Mouse (Mus musculus): ENCODE measurements around the gene Setd5.

Gene Setd5

DNA sequence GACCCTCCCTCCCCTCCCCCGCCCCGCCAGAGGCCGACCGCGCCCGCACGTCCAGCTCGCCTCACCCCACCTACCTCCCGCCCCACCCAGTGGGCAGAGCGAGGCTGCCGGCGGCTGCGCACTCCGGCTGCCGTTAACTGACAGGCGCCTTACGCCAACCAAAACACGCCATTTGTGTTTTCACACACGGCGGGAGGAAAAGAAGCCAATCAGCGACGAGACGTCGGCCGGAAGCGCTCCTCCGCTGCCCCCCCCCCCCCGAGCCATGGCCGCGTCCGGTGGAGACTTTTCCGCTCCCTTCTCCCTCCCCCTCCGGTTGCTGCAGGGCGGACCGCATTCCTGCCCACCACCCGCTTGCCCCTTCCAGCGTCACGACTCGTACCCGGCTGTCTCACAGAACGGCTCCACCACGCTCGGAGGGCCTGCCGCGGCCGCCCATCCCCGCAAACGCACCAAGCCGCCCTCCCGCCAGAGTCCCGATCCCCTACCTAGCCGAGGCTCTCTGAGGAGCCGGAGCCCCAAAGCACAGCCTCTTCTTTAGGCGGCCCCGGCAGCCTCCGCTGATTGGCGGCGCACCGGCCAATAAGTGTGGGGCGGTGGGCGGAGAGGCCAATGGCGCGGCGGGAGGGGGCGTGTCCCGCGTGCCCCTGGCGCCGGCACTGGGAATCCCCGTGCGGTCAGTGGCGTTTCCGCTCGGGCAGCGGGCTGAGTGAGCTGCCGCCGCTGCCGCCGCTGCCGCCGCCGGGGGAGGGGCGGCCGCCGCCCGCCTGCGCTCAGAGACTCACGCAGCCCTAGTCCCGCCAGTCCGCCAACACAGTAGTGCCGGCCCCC lies at the start of gene Setd5:
Gene Setd5 (plus strand): TSS at position 680 of the 831 bp plus-strand sequence.
- peak; percentile 97 to 99 for DNase-seq (ENCODE audit: low spot score in 2 of 2)

DNA sequence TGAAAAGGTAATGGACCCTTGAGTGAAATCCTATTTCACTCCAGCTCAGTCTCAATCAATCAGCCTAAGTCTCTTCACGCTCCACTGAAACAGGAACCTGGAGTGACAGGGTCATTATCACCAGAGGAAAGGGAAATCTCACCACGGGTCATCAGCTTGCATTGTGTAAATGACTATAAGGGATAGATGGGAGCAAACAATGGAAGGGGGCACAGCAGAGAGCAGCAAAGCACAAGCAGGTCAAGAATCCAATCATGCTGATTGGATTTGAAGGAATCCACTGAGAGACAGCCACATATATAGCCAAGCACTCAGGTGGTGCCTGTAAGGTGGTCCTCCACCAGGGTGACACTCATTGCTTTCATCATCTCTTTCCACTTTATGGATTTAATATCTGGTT lies 49.7 kb upstream of the Setd5 start:
- no peak for DNase-seq (ENCODE audit: low spot score in 2 of 2)

DNA sequence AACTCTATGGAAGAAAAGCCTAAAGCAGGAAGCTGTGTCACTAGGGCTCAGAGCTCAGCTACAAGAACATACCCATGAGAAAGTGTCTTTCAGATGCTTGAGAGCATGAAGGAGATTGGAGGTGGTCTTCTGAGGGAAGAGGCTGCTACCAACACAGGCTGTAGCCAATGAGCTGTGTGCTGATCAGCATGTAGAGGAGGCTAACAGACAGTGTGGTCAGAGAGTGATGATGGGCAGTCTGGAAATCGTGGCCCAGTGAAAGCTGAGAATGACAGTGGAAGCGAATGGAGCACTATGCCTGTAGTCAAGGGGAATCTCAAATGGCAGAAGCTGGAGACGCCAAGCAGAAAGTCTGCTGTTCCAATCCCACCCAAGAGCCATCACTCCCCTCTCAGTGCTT lies 48.2 kb upstream of the Setd5 start:
- DNase-seq (ENCODE audit: low spot score in 2 of 2), result no peak

DNA sequence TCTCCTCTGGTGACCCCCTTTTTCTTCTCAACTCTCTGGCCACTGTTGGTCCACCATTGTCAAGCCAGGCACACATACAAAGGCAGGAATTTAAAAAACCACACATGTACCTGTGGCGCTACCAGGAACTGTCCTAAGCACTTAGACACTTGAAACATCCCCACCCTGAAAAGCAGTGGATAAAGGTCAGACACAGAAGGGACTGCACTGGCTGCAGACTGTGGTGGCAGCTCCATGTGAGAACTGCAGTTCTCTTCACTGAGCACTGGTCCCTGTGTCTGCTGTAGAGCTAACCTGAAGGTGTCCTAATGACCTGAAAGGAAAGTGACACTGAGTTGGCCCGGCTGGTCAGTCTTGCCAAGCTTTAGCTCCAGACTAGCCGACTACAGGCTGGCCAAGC lies 46.6 kb upstream of the Setd5 start:
- DNase-seq (ENCODE audit: low spot score in 2 of 2), result no peak

DNA sequence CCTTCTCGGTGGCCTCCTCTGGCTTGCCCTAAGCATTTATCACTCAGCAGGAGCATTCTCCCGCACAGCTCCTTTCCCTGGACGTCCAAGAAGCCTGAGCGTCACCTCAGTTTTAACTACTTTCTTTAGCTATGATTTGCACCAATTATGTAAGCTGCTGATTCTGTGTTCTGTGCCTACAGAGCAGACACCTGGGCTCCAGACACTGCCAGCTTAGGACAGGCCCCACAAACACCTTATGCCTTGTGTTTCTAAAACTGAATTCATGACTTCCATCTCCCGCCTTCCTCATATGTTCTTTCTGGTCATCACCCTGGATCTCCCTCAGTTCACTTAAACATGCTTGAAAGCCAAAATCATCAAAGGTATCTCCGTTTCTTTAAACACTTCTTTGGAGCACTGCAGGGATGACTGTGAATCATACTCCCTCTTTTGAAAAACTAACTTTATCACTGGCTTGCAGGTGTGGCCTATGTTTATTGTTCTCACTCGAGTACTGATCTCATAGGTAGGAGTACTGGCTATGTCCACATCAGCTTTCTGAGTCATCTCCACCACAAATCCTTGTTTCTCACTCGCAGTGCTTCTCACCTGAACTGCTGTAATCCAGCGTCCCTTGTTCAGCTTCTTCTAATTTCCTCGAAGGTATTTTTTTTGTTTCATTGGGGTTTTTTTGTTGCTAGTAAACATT lies 46.0 kb upstream of the Setd5 start:
- no peak for DNase-seq (ENCODE audit: low spot score in 2 of 2)

DNA sequence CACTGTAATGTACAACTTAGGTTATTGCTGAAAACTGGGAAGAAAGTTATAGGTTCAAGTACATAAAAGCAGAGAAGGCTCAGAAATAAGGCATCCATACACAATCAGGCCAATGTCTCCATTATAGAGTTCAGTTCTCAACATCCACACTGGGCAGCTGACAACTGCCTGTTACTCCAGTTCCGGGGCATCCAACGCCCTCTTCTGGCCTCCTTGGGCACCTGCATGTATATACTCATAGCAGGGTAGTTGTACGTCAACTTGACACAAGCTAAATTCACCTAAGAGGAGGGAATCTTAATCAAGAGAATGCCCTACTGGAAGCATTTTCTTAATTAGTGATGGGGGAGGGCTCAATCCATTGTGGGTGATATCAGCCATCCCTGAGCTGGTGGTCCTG lies 45.0 kb upstream of the Setd5 start:
- DNase-seq (ENCODE audit: low spot score in 2 of 2), result no peak

DNA sequence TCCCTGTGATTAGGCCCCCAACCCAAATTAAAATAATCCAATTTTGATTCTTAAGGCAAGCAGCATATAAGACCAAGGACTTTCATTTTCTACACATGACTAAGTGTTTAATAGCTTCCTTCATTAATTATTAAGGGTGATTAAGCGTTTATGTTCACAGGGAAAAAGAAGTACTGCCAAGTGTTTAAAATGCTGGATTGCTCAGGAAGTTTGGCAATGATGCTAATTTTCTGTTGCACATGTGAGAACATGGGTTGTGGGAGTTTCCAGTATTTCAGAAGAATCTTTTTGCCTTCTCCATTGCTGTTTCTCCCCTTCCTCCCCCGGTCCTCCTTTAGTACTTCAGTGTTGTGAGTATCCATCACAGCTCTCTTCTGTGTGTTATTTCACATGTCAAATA lies 44.0 kb upstream of the Setd5 start:
- DNase-seq (ENCODE audit: low spot score in 2 of 2), result no peak

DNA sequence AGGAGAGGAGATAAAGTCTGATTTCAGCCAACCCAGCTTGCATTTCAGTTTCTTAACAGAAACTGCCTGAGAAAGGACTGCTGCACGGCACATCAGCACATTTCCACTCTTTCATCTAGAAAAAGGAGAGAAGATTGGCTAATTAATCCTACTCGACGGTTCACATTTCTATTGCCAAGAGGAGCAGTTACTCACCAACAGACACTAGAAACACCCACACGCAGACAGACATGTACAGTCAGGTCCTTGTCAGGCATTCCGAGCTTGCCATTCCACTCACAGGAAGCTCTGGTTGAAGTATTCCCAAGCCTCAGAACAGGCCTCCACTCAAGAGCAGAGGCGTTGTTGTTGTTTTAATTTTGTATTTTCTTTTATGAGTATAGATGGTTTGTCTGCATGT lies 42.7 kb upstream of the Setd5 start:
- DNase-seq (ENCODE audit: low spot score in 2 of 2), result no peak

DNA sequence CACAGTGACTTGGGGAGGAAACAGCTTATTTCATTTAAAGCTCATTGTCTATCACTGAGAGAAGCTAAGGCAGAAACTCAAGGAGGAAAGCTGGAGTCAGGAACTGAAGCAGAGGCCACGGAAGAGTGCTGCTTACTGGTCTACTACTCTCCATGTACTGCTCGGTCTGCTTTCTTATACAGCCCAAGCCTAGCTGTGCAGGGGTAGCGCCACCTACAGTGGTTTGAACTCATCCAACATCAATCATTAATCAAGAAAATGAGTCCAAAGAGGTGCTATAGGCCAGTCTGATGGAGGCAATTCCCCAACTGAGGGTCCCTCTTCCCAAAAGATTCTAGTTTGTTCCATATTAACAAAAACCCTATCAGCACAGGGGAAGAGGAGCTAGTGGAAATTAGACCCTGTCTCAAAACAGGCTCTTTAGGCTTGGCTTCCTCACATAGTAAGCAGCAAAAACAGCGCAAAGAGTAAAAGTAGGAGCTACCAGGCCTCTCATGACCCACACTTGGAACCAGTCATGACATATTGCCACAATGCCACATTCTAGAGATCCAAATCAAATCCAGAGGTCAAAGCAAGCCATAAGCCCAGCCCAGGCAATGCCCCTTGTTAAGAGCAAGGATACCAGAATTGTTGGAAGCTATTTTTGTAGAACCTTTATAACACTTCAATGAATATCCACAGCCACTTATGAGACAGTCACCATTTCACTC lies 40.5 kb upstream of the Setd5 start:
- DNase-seq (ENCODE audit: low spot score in 2 of 2), result no peak

DNA sequence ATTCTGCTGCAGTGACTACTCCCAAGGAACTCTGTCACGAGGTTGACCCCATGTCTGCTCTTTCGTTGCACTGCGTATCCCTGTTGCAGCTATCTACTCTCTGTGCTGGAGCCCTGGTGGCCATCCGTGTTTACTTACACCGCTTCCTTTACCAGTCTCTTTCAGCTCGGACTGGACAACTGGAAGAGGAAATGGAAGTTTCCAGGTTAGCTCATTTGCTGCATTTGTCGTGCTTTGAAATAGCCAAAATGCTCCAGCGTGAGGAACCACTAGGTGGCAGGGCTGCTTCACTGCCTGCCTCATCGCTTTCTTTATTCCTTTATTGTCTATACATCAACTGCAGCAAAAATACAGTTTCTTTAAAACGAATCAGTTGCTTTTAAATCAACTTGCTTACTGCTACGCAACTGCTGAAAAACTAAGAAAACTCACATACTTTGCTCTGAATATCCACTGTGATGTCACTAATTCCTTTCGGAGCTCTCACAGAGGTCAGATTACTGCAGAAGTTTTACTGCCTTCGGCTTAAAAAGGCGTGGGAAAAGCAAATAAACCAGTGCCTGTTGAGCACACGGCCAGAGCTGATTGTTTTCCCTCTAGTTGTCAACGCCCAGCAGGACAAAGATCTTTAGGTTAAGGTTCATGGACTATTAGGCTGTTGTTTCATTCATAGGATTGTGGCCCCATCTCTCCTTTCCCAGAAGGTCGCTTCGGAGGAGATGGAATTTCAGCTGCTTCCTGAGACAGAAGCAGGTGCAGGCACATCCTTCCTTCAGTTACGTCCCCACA lies 39.0 kb upstream of the Setd5 start:
- DNase-seq (ENCODE audit: low spot score in 2 of 2), result peak; percentile 33 to 55

DNA sequence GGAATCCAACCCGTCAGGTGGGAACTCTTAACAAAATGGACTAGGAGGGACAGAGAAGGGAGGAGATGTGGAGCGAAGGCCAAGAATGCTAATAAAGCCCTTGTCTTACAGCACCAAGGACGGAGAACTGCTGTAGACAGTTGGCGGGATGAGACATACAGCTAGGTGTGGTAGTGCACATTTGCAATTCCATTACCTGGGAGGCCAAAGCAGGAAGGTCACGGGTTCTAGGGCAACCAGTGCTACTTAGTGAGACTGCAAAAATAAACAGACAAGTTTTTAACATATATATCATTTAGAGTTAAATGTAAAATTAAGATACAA lies 38.5 kb upstream of the Setd5 start:
- no peak for DNase-seq (ENCODE audit: low spot score in 2 of 2)

DNA sequence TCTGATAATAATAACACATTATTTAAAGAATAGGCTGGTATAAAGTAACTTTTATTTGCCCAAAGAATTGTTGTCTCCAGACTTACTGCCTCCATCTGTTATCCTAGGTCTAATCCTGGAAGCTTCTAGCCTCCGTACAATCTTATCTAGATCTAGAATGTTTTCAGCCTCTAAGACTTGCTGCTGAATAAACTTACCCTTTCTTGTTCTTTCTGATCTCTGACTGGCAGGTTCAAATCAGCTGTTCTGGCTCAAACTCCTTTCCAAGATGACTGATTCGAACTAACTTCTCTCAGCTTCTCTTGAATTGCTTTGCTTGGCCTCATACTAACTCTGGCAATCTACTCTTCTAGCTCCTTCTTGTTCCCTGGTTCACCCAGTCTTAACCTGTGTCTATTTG lies 36.8 kb upstream of the Setd5 start:
- no peak for DNase-seq (ENCODE audit: low spot score in 2 of 2)

DNA sequence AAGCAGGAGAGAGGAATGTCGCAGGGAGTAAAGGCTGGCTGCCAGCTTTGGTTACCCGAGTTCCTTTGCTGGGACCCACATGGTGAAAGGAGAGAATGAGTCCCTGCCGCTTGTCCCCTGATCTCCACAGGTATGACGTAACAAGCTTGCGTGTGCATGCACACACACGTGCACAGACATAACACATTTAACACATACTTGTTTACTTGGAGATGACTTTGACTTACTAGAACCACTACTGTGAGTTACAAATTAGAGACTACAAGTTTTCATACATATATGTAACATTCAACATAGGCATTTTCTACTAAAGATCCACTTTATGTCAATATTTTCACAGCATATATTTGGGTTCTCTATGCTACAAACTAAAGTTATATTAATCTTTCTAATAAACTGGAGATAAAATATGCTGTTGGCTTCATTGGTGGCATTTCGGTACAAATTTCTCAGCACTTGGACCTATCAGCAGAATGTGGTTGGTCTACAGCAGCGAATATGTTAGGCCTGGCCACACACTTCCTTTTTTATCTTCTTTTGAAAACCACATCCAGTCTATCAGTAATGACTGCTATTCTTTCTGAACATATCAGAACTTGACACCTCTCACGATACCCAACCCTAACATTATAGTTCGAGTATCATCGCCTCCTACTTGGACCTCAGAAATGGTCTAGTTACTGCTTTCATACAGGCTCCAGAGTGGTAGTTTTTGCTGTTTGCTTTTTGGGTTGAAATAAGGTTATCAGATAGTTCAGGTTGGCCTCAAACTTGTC lies 35.8 kb upstream of the Setd5 start:
- no peak for DNase-seq (ENCODE audit: low spot score in 2 of 2)

DNA sequence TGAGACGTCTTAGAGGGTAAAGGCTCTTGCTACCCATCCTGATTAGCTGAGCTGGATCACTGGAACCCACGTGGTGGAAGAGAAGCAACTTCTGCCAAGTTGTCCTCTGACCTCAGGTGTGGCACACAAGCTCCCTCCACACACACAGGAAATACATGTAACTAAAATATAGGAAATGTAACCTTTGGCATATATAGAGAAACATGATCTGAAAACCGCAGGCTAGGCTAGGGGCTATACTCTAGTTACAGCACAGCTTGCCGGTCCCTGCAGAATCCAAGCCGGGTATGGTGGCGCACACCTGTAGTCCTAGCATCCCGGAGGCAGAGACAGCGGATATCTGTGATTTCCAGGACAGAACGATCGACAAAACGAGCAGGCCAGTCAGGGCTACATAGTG lies 31.6 kb upstream of the Setd5 start:
- DNase-seq (ENCODE audit: low spot score in 2 of 2), result no peak

DNA sequence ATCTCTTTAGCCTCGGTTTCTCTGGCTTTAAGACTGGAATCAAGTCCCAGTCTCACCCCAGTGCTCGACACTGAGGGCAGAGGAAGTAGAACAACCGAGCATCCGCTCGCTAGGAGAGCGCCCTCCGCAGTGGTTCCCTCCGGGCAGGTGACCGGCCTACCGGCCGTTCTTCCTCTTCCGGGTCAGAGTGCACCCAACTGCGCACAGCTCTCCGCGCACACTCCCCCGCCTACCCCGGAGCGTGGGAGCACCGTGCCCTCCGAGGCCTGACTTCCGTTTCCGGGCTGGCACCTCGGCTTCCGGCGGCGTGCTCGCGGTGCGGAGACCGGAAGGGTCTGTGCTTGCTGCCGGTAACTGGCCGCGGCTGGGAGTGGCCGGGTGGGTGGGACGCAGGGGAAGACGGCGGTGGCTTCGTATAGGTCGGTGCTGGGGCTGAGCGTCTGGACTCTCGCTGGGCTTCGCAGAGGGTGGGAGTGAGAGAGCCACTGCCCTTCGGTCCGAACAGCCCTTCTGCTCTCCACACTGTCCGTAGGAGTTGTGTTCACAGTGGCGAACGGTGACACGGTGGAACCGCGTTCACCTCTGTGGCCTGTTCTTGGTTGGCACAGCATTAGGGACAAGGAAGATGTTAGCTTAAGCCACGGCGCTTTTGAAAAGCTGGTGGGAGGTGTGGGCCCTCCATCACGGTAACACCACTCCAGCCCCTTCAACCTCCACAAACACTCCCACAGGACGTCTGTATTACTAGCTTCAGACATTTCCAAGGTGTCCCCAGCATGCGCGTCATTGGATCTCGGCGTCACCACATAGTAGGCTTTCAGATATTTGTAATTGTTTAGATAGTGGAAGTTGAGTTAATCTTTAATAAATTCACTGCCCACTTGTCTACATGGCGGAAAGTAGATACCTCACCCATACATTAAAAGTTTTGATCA lies 30.9 kb upstream of the Setd5 start, which contains the start of gene Thumpd3:
Gene Thumpd3 (plus strand): TSS at position 185 of the 935 bp plus-strand sequence.
- peak; percentile 95 to 99 for DNase-seq (ENCODE audit: low spot score in 2 of 2)

DNA sequence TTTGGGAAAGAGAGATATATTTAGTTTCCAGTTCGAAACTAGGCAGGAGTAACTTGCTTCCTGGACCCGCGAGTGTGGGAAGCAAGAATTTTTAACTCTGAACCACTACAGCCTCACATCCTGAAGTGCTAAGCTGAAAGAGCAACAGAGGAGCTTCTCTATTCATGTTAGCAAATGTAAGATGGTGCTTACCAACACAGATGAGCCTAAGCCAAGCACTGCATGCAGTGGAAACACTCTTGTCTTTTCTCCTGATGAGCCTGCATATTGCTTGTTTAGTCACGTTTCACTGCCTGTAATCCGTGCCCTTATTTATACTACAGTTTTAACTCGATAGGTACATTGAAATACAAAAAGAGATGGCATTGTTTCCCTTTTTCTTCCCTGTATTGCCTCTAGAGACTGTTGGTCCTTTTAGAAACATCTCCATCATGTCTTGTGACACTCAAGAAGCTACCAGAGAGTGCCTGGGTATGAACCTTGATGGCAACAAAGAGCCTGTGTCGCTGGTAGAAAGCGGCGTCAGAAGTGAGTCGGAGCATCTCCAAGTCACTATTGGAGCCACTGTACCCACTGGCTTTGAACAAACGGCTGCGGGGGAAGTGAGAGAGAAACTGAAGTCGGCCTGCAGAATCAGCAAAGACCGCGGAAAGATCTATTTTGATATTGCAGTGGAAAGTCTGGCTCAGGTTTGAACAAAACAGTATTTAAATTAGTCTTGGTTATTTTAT lies 30.0 kb upstream of the Setd5 start:
- no peak for DNase-seq (ENCODE audit: low spot score in 2 of 2)

DNA sequence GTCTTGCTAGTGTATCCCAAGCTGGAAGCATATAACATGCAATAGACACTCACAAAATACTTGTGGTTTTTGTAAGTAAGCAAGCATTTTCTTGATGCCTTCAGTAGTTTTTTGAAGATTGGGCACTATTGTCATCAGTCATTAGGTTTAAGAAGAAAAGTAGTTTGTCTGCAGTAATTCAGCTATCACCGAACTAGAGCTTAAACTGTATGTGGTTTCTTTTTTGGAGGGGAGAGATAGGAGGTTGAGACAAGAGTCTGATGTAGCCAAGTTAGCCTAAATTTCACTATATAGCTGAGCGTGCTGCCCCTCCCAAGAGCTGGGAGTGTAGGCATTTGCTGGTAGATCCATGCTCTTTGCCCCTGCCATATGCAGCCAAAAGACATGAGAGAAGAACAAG lies 28.8 kb upstream of the Setd5 start:
- DNase-seq (ENCODE audit: low spot score in 2 of 2), result no peak

DNA sequence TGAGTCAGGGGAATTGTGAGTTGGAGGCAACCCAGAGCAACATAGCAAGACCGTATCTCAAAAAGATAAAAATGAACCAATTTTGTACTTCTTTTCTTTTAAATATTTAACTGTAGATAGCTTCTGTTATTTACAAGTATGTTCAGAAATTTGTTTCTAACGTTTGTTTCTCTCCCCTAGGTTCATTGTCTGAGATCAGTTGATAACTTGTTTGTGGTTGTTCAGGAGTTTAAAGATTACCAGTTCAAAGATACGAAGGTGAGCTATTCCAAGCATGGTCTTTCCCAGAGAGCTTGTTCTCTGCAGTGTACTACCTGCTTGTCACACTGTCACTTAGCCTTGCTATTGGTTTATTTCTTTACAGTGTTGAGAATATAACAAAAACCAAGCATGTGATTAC lies 28.0 kb upstream of the Setd5 start:
- DNase-seq (ENCODE audit: low spot score in 2 of 2), result no peak

DNA sequence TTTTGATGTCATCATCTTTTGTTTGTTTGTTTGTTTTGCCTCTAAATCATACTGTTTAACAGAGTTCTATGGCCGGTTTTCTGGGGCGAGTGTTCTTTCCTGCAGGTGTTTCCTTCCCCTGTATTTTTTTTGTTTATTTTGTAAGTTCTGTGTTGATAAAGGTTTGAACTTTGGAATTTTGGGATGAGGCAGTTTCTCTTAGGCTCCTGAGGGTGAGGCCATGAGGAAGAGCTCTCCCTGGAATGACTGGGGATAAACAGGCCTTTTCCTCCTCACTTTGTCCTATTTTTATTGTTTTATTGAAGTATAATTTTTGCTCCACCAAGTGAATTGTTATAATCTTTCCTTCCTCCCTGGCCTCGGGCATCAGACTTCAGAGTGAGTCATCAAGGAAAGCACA lies 24.2 kb upstream of the Setd5 start:
- no peak for DNase-seq (ENCODE audit: low spot score in 2 of 2)
